Mouse (Mus musculus) liver, postnatal 0 days (tissue): ENCODE results near the gene Agbl3. TPM values are rescaled to one million over a fixed set of nuclear protein-coding genes. Genes with fewer than 3 reads are reported as not detected.

Source experiments
- ATAC-seq: fragments of 200-750 bp; cut with Nextera tagmentation; 2 replicates; pipeline ENCODE4 v1.8.0; 2017; ENCODE audit warnings: mild to moderate bottlenecking, moderate library complexity
- DNase-seq: peaks from one replicate; pipeline ENCODE4 v3.0.0-alpha.2; 2016
- H3K27ac ChIP-seq: fragments of 300-500 bp; sonication (generic); 2 replicates; pipeline ENCODE4 v1.5.1; 2014; ENCODE audit warnings: antibody characterized with exemption, moderate library complexity, mild to moderate bottlenecking, low read depth
- H3K27me3 ChIP-seq: fragments of 300-500 bp; sonication (generic); 2 replicates; pipeline ENCODE4 v1.6.1; 2014; ENCODE audit warnings: low read length, control low read depth, mixed read lengths; ENCODE audit not compliant: insufficient read depth
- H3K36me3 ChIP-seq: fragments of 300-500 bp; sonication (generic); replicated peaks from 2 replicates; pipeline ENCODE4 v1.6.1; 2014; ENCODE audit warnings: mild to moderate bottlenecking, control low read depth, low read length, moderate library complexity, mixed read lengths; ENCODE audit not compliant: insufficient read depth
- H3K4me1 ChIP-seq: fragments of 300-500 bp; sonication (generic); 2 replicates; pipeline ENCODE4 v1.6.1; 2014; ENCODE audit warnings: antibody characterized with exemption, mild to moderate bottlenecking, control low read depth; ENCODE audit not compliant: insufficient read depth
- H3K4me2 ChIP-seq: fragments of 300-500 bp; sonication (generic); 2 replicates; pipeline ENCODE4 v1.6.1; 2014; ENCODE audit warnings: low read depth, mild to moderate bottlenecking, low read length, moderate library complexity, mixed read lengths
- H3K4me3 ChIP-seq: fragments of 300-500 bp; sonication (generic); 2 replicates; pipeline ENCODE4 v1.5.1; 2014; ENCODE audit warnings: low read depth, low read length
- H3K9ac ChIP-seq: fragments of 300-500 bp; sonication (generic); replicated peaks from 2 replicates; pipeline ENCODE4 v1.6.1; 2014; ENCODE audit warnings: mild to moderate bottlenecking, moderate library complexity
- H3K9me3 ChIP-seq: fragments of 300-500 bp; sonication (generic); 2 replicates; pipeline ENCODE4 v1.6.1; 2016; ENCODE audit warnings: mild to moderate bottlenecking, control low read depth, low read length, mixed read lengths
- CTCF ChIP-seq: sonication (generic); IDR thresholded peaks from 2 replicates; pipeline ENCODE4 v1.5.1; 2016; ENCODE audit warnings: antibody characterized with exemption, low read depth
- EP300 ChIP-seq: IDR thresholded peaks from 2 replicates; pipeline ENCODE4 v1.6.1; 2016; ENCODE audit warnings: antibody characterized with exemption, low read depth, mild to moderate bottlenecking
- WGBS: fragments of 180-500 bp; shearing (Covaris S2); extraction: QIAGEN DNeasy Blood & Tissue Kit; methylation state at CpG from one replicate; pipeline ENCODE4 v1.1.7; 2014; ENCODE audit not compliant: insufficient replicate concordance; 5-methylcytosine and 5-hydroxymethylcytosine counted together
- polyA plus RNA-seq: library from polyadenylated mRNA; unstranded; fragments of >200 nt; fragmentation: Nextera tagmentation; extraction: Ambion mirVana; gene quantifications from 2 replicates; pipeline ENCODE4 v1.2.1, GENCODE M21; 2015

The Agbl3 gene
- polyA plus RNA-seq, 1 experiment from 2014 or later: 5.3 TPM

DNA sequence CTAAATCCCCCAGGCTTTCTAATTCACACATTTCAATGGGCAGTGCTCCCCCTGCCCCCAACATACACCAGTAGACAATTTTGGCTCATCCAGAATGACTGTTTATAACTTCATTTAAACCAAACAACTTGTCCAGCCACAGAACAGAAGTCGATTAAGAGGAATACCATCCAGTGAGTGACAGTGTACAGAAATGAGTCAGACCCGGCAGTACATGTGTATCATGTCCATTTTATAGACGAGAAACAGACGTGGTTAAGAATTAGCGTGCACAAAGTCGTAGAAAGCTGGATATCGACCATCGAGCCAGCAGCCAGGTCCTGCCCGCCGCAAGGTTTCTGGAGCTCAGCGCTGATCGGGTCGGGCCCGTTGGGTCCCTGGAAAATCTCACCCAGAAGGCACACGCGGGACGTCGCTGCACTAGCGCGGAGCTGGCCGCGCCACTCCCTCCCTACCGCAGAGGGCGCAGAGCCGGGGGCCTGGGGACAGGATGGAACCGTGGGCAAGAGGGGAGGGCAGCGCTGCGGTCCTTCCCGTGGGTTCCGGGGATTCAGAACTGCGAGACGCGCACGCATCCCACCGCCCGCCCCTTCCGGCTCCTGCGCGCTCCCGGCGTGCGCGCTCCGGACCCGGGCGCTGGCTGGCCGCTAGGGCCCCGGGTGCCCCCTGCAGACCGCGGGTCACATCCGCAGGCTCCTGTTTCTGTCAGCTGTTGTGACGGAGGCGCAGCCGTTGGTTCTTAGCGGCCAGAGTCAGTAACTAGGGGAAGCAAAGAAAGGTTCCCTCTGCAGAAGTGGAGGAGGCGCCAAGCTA is 97.5 kb downstream of the Agbl3 start, which contains the start of gene Cyren:
Gene Cyren (minus strand): TSS at position 552 of the 813 bp plus-strand sequence.
- under 1% methylated on average over 53 of the region's 56 CpGs for WGBS
- H3K9ac ChIP-seq: peak within 1 kb of the TSS; percentile 64
- TF ChIP-seq CTCF: peak; percentile 73
- no peak; the same call in 1 of the 2 replicates for TF ChIP-seq EP300
- H3K4me2 ChIP-seq: peak within 1 kb of the TSS; percentile 69
- peaks cover 21% of the 10 kb centered on the region for H3K36me3 ChIP-seq
- H3K27me3 ChIP-seq: no peaks in the 10 kb centered on the region
- peaks cover 46% of the 10 kb centered on the region for H3K4me1 ChIP-seq
- peak; percentile 91 for ATAC-seq
- H3K4me3 ChIP-seq: peak within 1 kb of the TSS; percentile 63
- H3K9me3 ChIP-seq: no peaks in the 10 kb centered on the region
- peak within 1 kb of the TSS; percentile 90 for H3K27ac ChIP-seq
- peak; percentile 94 for DNase-seq

DNA sequence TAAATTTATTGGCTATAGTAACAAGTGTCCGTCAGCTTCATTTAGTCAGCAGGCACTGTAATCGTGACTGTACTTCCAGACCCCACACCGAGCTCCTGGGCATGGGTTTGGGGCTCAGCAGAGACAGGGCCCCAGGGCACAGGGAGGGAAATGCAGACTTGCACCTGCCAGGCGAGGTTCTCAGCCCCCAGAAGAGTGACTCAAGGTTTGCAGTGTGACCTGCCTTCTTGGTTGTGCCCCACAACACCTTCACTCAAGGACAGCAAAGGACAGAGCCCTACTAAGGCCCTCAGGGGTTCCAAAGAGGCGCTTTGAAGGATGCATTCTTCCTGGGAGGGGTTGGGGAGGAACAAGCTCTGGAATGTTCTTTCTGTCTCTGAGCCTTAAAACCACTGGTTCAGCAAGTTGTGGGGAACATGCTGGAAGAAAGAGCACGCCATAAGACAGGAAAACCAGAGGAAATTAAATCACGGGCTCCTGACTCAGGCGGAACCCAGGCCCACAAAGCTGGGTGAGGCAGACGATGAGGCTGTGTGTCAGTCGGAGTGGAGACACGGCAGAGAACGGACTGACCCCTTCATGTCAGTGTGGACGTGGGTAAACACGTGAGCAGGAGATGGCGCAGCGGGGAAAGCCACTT is 99.0 kb downstream of the Agbl3 start:
- peaks cover 27% of the 10 kb centered on the region for H3K36me3 ChIP-seq
- H3K9me3 ChIP-seq: no peaks in the 10 kb centered on the region
- H3K9ac ChIP-seq: peak overlapping the region; percentile 64; the same call in 1 of the 2 replicates
- 82% methylated on average over 16 of the region's 16 CpGs for WGBS
- H3K27ac ChIP-seq: peak overlapping the region; percentile 29; the same call in 1 of the 2 replicates
- peaks cover 41% of the 10 kb centered on the region for H3K4me1 ChIP-seq
- H3K4me3 ChIP-seq: no peak overlapping the region
- DNase-seq (no peak), ATAC-seq (no peak)
- H3K27me3 ChIP-seq: no peaks in the 10 kb centered on the region
- no peak for TF ChIP-seq EP300
- TF ChIP-seq CTCF: no peak
- no peak overlapping the region for H3K4me2 ChIP-seq

DNA sequence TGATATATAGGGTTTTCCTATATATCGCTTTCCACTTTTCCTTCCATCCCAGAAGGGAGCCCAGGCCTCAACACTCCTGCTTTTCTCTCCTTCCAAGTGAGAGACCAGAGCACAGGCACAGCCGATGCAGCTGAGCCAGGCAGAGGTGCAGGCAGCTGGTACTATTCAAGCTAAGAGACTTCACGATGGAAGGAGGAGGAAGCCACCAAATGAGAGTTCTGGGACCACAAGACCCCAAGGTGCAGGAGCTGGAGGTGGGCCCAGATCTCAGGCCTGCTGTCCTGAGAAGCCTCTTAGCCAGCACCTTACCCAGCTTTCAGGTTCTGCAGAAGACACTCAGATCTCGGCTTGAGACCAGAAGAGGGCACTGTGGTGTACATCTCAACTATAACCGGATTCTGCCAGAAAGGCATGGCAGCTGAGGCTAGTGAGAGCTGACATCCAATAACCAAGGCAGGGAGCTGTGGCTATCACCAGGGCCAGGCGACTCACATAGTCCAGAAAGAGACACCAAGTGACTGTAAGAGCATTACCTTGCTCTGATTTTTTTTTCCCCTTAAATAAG is 99.8 kb downstream of the Agbl3 start:
- ATAC-seq: no peak
- Histone ChIP-seq H3K9me3 (no peaks in the 10 kb centered on the region), H3K27ac (no peak overlapping the region), H3K9ac (no peak overlapping the region), H3K4me2 (no peak overlapping the region), H3K4me3 (no peak overlapping the region), H3K27me3 (no peaks in the 10 kb centered on the region), H3K4me1 (peaks cover 33% of the 10 kb centered on the region), H3K36me3 (peaks cover 34% of the 10 kb centered on the region)
- DNase-seq: no peak
- 58% methylated on average over 6 of the region's 6 CpGs for WGBS
- peak; percentile 68 for TF ChIP-seq CTCF
- no peak for TF ChIP-seq EP300

DNA sequence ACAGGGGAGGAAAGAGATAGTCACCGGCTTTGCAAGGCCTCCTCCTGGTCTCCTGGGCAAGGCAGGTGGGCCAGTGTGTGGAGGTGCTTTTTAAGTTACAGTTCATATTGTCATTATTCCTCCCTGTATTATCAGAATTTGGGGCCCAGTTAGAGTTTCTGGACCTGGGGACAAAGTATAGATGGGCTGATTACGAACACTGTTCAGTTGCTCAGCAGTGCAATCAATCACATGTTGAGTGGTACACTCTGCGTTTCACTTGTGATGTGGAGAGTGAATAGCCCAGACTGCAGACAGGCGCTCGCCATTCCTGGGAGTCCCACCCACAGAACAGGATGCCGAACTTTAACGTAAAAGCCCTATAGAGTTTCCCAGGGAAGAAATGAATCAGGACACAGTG is 104.5 kb downstream of the Agbl3 start:
- no peak for TF ChIP-seq EP300
- TF ChIP-seq CTCF: no peak
- Histone ChIP-seq H3K4me1 (no peaks in the 10 kb centered on the region), H3K36me3 (peaks cover 61% of the 10 kb centered on the region), H3K4me3 (no peak overlapping the region), H3K4me2 (no peak overlapping the region), H3K9me3 (no peaks in the 10 kb centered on the region), H3K9ac (no peak overlapping the region), H3K27ac (no peak overlapping the region), H3K27me3 (no peaks in the 10 kb centered on the region)
- no peak for ATAC-seq
- DNase-seq: no peak
- WGBS: 91% methylated on average over 7 of the region's 7 CpGs

DNA sequence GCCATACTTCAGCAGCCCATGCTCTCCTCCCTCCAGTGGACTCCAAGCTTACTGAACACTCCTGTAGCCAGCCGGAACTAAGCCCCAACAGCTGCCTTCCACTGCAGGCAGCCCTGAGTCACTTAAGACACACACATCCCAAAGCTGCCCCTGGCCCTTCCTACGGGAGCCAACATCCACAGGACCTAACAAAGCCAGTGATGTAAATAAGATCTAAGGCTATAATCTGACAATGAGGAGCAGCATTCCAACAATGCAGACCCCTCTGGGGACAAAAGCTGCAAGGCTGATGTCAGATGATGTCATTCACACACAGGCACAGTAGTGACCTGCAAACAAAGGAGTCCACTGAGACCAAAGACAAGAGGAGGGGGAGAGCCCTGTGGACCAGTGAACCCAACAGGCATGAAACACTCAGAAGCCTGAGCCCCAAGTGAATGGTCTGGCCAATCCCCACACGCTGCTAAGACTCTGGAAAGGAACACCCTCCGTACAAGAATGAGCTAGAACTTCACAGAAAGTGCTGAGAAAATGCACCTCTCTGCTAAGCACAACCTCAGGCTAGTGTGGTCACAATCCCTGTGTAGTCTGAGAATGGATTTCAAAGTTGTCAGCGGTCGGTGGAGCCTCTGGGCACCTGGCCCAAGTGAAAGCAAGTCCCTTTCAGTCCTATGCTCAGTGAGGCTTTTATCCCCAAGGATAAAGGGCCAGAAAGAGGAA is 107.1 kb downstream of the Agbl3 start:
- Histone ChIP-seq H3K4me3 (no peak overlapping the region), H3K9me3 (no peaks in the 10 kb centered on the region), H3K4me2 (no peak overlapping the region), H3K27me3 (no peaks in the 10 kb centered on the region), H3K27ac (no peak overlapping the region), H3K36me3 (peaks cover 67% of the 10 kb centered on the region), H3K4me1 (no peaks in the 10 kb centered on the region), H3K9ac (no peak overlapping the region)
- TF ChIP-seq CTCF (no peak), EP300 (no peak)
- ATAC-seq (no peak), DNase-seq (no peak)
- whole genome bisulfite sequencing: 88% methylated on average over 6 of the region's 6 CpGs
